Comparison of ENCODE assay signal across 21 mouse cellular contexts in genomic region chr2:13930724-13931123, GRCm38 (mm10).
DNase-seq lines count a peak whose midpoint lies in the region; ATAC-seq lines count a peak whose summit lies in the region.
"Had no signal": no experiment of that assay in that cellular context is flagged by ENCODE, and none has a peak within 500 bp of the region (broad histone marks: within the 10 kb centered on the region; RNA-seq: fewer than 3 reads in every experiment).

No protein-coding gene starts in this region.

- no peak overlapping the region for H3K27ac ChIP-seq in hindbrain, embryonic 14.5 days
- H3K27ac ChIP-seq in hindbrain, embryonic 10.5 days: no peak overlapping the region
- H3K27ac ChIP-seq in hindbrain, embryonic 16.5 days (ENCODE audit: low read depth, low read length): no peak overlapping the region
- no peak overlapping the region for H3K27ac ChIP-seq in hindbrain, embryonic 12.5 days
- no peak overlapping the region for H3K27ac ChIP-seq in neural tube, embryonic 15.5 days (replicated peaks)

- no peaks in the 10 kb centered on the region for H3K9me3 ChIP-seq in hindbrain, embryonic 14.5 days (ENCODE audit: control insufficient read depth, low read length)
- no peaks in the 10 kb centered on the region for H3K9me3 ChIP-seq in hindbrain, embryonic 10.5 days
- no peaks in the 10 kb centered on the region for H3K9me3 ChIP-seq in hindbrain, embryonic 16.5 days (ENCODE audit: control insufficient read depth, low read length)
- H3K9me3 ChIP-seq in hindbrain, embryonic 12.5 days (replicated peaks): no peaks in the 10 kb centered on the region
- H3K9me3 ChIP-seq in neural tube, embryonic 15.5 days (replicated peaks): no peaks in the 10 kb centered on the region
- H3K9me3 ChIP-seq: G1E had no signal

- H3K4me2 ChIP-seq in hindbrain, embryonic 14.5 days (replicated peaks): no peak overlapping the region
- no peak overlapping the region for H3K4me2 ChIP-seq in hindbrain, embryonic 16.5 days (ENCODE audit: low read length)
- H3K4me2 ChIP-seq in hindbrain, embryonic 12.5 days (replicated peaks): no peak overlapping the region
- no peak overlapping the region for H3K4me2 ChIP-seq in neural tube, embryonic 15.5 days

- DNase-seq in hindbrain, embryonic 14.5 days (ENCODE audit: low spot score): no peak
- DNase-seq in hindbrain, embryonic 10.5 days (ENCODE audit: low spot score): no peak
- no peak for DNase-seq in neural tube, embryonic 10.5 days (ENCODE audit: extremely low spot score, low spot score)
- DNase-seq: adrenal gland, adult 2 months; adrenal gland, adult 8-10 months; adrenal gland, postnatal 10 days; adrenal gland, postnatal 14 days; adrenal gland, postnatal 25 days; adrenal gland, postnatal 36 days; B cell, adult 2 months; cerebellum, adult 11 months; cerebellum, adult 11-12 months; cerebellum, adult 18-20 months had no signal

- no peaks in the 10 kb centered on the region for H3K27me3 ChIP-seq in hindbrain, embryonic 14.5 days (ENCODE audit: control insufficient read depth, insufficient read depth, low read length)
- H3K27me3 ChIP-seq in hindbrain, embryonic 10.5 days (ENCODE audit: insufficient read depth, poor library complexity, severe bottlenecking): no peaks in the 10 kb centered on the region
- H3K27me3 ChIP-seq in hindbrain, embryonic 16.5 days (replicated peaks; ENCODE audit: control insufficient read depth, insufficient read depth, low read length): no peaks in the 10 kb centered on the region
- no peaks in the 10 kb centered on the region for H3K27me3 ChIP-seq in hindbrain, embryonic 12.5 days
- no peaks in the 10 kb centered on the region for H3K27me3 ChIP-seq in neural tube, embryonic 15.5 days (replicated peaks)
- H3K27me3 ChIP-seq: CH12.LX had no signal

- no peak overlapping the region for H3K9ac ChIP-seq in hindbrain, embryonic 14.5 days
- H3K9ac ChIP-seq in hindbrain, embryonic 16.5 days (ENCODE audit: low read depth, low read length): no peak overlapping the region
- no peak overlapping the region for H3K9ac ChIP-seq in hindbrain, embryonic 12.5 days
- H3K9ac ChIP-seq in neural tube, embryonic 15.5 days (replicated peaks): no peak overlapping the region

- no peaks in the 10 kb centered on the region for H3K36me3 ChIP-seq in hindbrain, embryonic 14.5 days (replicated peaks; ENCODE audit: control insufficient read depth, insufficient read depth)
- no peaks in the 10 kb centered on the region for H3K36me3 ChIP-seq in hindbrain, embryonic 10.5 days
- H3K36me3 ChIP-seq in hindbrain, embryonic 16.5 days (ENCODE audit: control insufficient read depth, insufficient read depth, low read length): no peaks in the 10 kb centered on the region
- no peaks in the 10 kb centered on the region for H3K36me3 ChIP-seq in hindbrain, embryonic 12.5 days
- H3K36me3 ChIP-seq in neural tube, embryonic 15.5 days: no peaks in the 10 kb centered on the region
- H3K36me3 ChIP-seq: G1E had no signal

- no peaks in the 10 kb centered on the region for H3K4me1 ChIP-seq in hindbrain, embryonic 14.5 days (replicated peaks; ENCODE audit: control insufficient read depth, insufficient read depth, low read length)
- H3K4me1 ChIP-seq in hindbrain, embryonic 10.5 days (replicated peaks): no peaks in the 10 kb centered on the region
- H3K4me1 ChIP-seq in hindbrain, embryonic 16.5 days (ENCODE audit: control insufficient read depth, insufficient read depth, low read depth, low read length): no peaks in the 10 kb centered on the region
- H3K4me1 ChIP-seq in hindbrain, embryonic 12.5 days: no peaks in the 10 kb centered on the region
- H3K4me1 ChIP-seq in neural tube, embryonic 15.5 days: no peaks in the 10 kb centered on the region

- no peak overlapping the region for H3K4me3 ChIP-seq in hindbrain, embryonic 14.5 days (replicated peaks; ENCODE audit: low read length)
- H3K4me3 ChIP-seq in hindbrain, embryonic 10.5 days: no peak overlapping the region
- no peak overlapping the region for H3K4me3 ChIP-seq in hindbrain, embryonic 16.5 days (ENCODE audit: low read length)
- H3K4me3 ChIP-seq in hindbrain, embryonic 12.5 days: no peak overlapping the region
- no peak overlapping the region for H3K4me3 ChIP-seq in neural tube, embryonic 15.5 days (replicated peaks)

- peak; percentile 64; the same call in 1 of the 2 replicates for ATAC-seq in hindbrain, embryonic 14.5 days (ENCODE audit: low FRiP score)
- ATAC-seq in hindbrain, embryonic 16.5 days: peak; percentile 74
- no peak for ATAC-seq in hindbrain, embryonic 12.5 days (ENCODE audit: low FRiP score)
- ATAC-seq in neural tube, embryonic 15.5 days (ENCODE audit: low FRiP score): peak; percentile 47; the same call in 1 of the 2 replicates
- ATAC-seq: activated CD4-positive, CD25-positive, alpha-beta regulatory T cell, adult 4 months; CD4-positive, CD25-positive, alpha-beta regulatory T cell, adult 4 months; Patski had no signal

- 86% methylated on average over 1 of the region's 1 CpGs for WGBS in hindbrain, embryonic 14.5 days
- 91% methylated on average over 1 of the region's 1 CpGs for WGBS in hindbrain, embryonic 10.5 days
- 82% methylated on average over 1 of the region's 1 CpGs for WGBS in hindbrain, embryonic 16.5 days
- 77% methylated on average over 1 of the region's 1 CpGs for WGBS in hindbrain, embryonic 12.5 days
- WGBS in neural tube, embryonic 15.5 days: 79% methylated on average over 1 of the region's 1 CpGs
